Mouse (Mus musculus) C2C12 (cell line): ENCODE results near the gene Klrb1c.
"Not testable (repeated sequence)": the region's sequence is repeated elsewhere in the genome, so short reads cannot be mapped to it uniquely, and the experiment has no call there.

Experiments
- CTCF ChIP-seq: IDR thresholded peaks from one replicate; pipeline ENCODE4 v1.5.1; 2011; ENCODE audit not compliant: control insufficient read depth, insufficient read depth, insufficient read length
- MAX ChIP-seq: IDR thresholded peaks from one replicate; pipeline ENCODE4 v1.6.1; 2011; ENCODE audit warnings: mild to moderate bottlenecking, control low read depth

DNA sequence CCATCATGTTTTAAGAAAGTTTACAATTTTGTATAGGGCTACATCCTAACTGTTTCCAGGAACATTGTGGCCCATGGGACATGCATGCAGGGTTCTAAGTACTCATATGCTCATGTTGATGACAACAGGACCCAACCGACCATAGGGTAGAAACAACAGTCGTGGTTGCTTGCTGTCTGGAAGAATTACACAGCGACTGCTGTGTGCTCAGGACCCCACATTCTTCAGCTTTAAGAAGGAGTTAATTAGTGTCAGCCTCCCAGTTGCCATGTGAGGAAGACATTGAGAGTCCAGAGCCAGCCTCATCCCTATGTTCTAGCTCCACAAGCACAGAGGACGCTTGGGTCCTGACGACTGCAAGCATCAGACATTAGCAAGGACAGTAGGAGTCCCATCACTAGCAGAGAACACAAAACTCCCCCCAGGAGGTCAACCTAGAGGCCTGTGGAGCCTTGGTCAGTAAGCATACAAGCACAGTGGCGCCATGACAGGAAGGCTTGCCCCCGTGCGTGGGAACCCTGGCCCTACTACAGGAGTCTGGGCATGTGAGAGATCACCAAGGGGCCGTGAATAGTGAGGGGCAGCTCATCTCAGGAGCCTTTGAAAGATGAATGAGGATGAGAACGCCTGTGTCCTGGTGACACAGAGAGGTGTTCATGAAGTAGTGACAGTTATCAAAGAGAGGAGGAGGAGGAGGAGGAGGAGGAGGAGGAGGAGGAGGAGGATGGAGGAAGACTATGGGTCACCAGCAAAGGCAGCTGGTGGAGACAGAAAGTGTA lies 25.9 kb downstream of the Klrb1c start:
- TF ChIP-seq CTCF, MAX: not testable (repeated sequence)
